Mouse (Mus musculus) ES-Bruce4 (cell line): Measurements from ENCODE around the gene Lrsam1. TPM values are rescaled to one million over a fixed set of nuclear protein-coding genes. Genes with fewer than 3 reads are reported as not detected.
A peak's percentile ranks its signal among the peaks of the same experiment; 100 is the strongest.

Experiments
- H3K27ac ChIP-seq: 2 replicates; pipeline ENCODE4 v1.5.1; 2012; ENCODE audit warnings: low read length, inconsistent platforms; ENCODE audit not compliant: insufficient read depth
- H3K27me3 ChIP-seq: 2 replicates; pipeline ENCODE4 v1.6.1; 2012; ENCODE audit warnings: mild to moderate bottlenecking, low read length, inconsistent platforms; ENCODE audit not compliant: control insufficient read depth, poor library complexity, insufficient read depth, severe bottlenecking
- H3K36me3 ChIP-seq: 2 replicates; pipeline ENCODE4 v1.6.1; 2012; ENCODE audit warnings: inconsistent platforms, mild to moderate bottlenecking, low read length, moderate library complexity; ENCODE audit not compliant: control insufficient read depth, poor library complexity, insufficient read depth, severe bottlenecking
- H3K4me1 ChIP-seq: one replicate; pipeline ENCODE4 v1.8.1; 2011; ENCODE audit warnings: low read length; ENCODE audit not compliant: control insufficient read depth, insufficient read depth
- H3K4me3 ChIP-seq: 2 replicates; pipeline ENCODE4 v1.5.1; 2011; ENCODE audit warnings: low read depth, mild to moderate bottlenecking, low read length
- H3K9ac ChIP-seq: 2 replicates; pipeline ENCODE4 v1.6.1; 2012; ENCODE audit warnings: low read depth, mild to moderate bottlenecking, inconsistent platforms; ENCODE audit not compliant: poor library complexity, severe bottlenecking
- H3K9me3 ChIP-seq: replicated peaks from 2 replicates; pipeline ENCODE4 v1.6.1; 2012; ENCODE audit warnings: mild to moderate bottlenecking, low read length, inconsistent platforms; ENCODE audit not compliant: control insufficient read depth, poor library complexity, insufficient read depth, severe bottlenecking
- CTCF ChIP-seq: IDR thresholded peaks from one replicate; pipeline ENCODE4 v1.8.1; 2011; ENCODE audit warnings: low read depth, low read length
- EP300 ChIP-seq: IDR thresholded peaks from 2 replicates; pipeline ENCODE4 v1.6.1; 2011; ENCODE audit warnings: low read depth, low read length; ENCODE audit not compliant: insufficient read depth
- POLR2A ChIP-seq: IDR thresholded peaks from one replicate; pipeline ENCODE4 v1.8.1; 2011; ENCODE audit warnings: low read length; ENCODE audit not compliant: insufficient read depth
- polyA plus RNA-seq: library from polyadenylated mRNA; stranded (reverse); fragments of >200 nt; gene quantifications from 2 replicates; pipeline ENCODE4 v1.2.4, GENCODE M21; 2011; ENCODE audit warnings: low read depth; ENCODE audit not compliant: missing spikeins, insufficient read depth, insufficient read length

Gene Lrsam1
- polyA plus RNA-seq, 1 experiment: 14.7 TPM

DNA sequence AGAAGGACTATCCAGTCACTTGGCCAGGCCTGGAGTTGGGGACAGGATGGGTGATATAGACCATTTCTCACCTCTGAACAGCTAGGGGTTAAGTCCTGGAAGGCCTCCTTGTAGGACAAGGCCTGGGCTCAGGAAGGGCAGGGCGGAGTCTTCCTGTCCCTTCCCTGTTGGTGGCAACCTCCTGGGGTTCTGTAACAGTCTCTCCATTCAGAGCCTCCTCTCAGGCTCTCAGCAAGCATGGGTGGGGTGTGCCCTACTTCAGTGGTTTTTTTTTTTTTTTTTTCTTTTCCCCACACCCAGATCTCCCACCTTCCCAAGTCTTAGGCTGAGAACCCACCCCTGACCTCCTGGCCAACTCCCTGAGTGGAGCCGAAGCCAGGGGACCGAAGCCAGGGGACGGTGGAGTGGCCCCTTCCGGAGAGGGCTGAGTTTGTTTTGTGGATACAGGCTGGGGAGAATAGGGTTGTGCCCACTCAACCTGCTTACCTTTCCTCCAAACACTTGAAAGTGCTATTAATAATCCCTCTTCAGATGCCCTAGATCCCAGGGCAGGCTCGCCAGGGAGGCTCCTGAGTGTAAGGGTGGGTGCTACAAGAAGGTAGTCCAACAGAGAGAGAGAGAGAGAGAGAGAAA, 83.5 kb downstream of the Lrsam1 start:
- peak overlapping the region; percentile 64 for H3K4me3 ChIP-seq
- no peaks in the 10 kb centered on the region for H3K36me3 ChIP-seq
- TF ChIP-seq EP300 (peak; percentile 85), CTCF (no peak)
- peaks cover 5% of the 10 kb centered on the region for H3K4me1 ChIP-seq
- H3K27ac ChIP-seq: peak overlapping the region; percentile 19; the same call in 1 of the 2 replicates
- H3K9ac ChIP-seq: peak overlapping the region; percentile 60
- no peaks in the 10 kb centered on the region for H3K27me3 ChIP-seq
- no peaks in the 10 kb centered on the region for H3K9me3 ChIP-seq

DNA sequence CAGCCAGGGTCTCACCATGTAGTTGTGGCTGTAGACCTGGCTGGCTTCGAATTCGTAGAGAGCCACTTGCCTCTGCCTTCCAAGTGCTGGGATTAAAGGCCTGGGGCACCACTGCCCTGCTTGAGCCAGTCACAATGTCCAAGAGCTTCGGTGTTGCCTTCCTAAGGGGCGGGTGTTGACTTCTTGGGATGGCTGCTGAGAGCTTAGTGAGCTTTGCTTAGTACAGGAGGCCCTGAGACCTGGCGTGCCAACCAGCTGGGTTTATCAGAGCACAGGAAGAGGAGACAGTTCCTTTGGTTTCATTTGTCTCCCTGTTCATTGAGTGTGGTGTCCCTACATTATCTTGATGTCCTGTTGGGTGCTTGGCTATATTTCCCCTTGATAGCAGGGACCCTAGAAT, 84.1 kb downstream of the Lrsam1 start:
- Histone ChIP-seq H3K4me1 (peaks cover 6% of the 10 kb centered on the region), H3K4me3 (peak overlapping the region; percentile 64), H3K36me3 (no peaks in the 10 kb centered on the region), H3K27me3 (no peaks in the 10 kb centered on the region), H3K9me3 (no peaks in the 10 kb centered on the region), H3K27ac (peak overlapping the region; percentile 19; the same call in 1 of the 2 replicates), H3K9ac (peak overlapping the region; percentile 60)
- TF ChIP-seq EP300: no peak
- no peak for TF ChIP-seq POLR2A
- no peak for TF ChIP-seq CTCF

DNA sequence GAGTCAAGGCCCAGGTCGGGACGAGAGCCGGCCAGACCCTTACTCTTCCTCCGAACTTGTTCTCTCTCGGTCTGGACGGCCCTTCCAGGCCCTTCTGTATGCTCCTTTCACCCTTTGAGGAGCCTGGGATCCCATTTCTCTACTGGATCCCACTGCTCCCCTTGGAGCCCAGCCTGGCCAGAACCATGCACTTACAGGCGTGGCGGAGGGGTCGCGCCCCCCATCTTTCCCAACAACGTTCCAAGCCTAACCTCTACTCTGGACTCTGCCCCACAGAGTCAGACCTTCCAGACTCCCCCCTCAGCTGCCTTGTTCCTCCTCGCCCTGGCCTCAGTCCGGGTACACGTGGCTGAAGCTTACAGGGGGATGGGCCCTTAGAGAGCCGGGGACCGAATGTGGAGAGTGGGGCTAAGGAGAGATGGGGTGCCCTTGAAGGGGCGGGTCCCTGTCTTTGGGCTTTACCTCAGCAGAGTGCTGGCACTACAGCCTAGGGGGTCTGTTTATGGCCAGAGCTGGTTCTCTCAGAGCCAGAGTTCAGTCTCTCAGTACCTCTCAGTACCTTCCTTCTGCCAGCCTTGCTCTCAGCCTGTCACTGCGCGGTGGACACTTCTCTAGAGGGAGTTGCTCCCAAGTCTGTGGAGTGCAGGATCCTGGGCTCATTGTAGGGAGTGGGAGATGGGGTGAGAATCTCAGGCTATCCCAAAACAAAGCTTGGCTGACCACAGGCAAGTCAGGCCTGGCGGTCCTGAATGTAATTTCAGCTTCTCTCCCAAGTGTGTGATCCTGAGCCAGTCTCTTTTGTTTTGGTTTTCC, 84.7 kb downstream of the Lrsam1 start:
- peaks cover 6% of the 10 kb centered on the region for H3K4me1 ChIP-seq
- no peaks in the 10 kb centered on the region for H3K36me3 ChIP-seq
- no peaks in the 10 kb centered on the region for H3K27me3 ChIP-seq
- H3K9ac ChIP-seq: peak overlapping the region; percentile 60
- H3K4me3 ChIP-seq: peak overlapping the region; percentile 64
- no peak overlapping the region for H3K27ac ChIP-seq
- H3K9me3 ChIP-seq: no peaks in the 10 kb centered on the region
- TF ChIP-seq CTCF (no peak), POLR2A (no peak), EP300 (no peak)

DNA sequence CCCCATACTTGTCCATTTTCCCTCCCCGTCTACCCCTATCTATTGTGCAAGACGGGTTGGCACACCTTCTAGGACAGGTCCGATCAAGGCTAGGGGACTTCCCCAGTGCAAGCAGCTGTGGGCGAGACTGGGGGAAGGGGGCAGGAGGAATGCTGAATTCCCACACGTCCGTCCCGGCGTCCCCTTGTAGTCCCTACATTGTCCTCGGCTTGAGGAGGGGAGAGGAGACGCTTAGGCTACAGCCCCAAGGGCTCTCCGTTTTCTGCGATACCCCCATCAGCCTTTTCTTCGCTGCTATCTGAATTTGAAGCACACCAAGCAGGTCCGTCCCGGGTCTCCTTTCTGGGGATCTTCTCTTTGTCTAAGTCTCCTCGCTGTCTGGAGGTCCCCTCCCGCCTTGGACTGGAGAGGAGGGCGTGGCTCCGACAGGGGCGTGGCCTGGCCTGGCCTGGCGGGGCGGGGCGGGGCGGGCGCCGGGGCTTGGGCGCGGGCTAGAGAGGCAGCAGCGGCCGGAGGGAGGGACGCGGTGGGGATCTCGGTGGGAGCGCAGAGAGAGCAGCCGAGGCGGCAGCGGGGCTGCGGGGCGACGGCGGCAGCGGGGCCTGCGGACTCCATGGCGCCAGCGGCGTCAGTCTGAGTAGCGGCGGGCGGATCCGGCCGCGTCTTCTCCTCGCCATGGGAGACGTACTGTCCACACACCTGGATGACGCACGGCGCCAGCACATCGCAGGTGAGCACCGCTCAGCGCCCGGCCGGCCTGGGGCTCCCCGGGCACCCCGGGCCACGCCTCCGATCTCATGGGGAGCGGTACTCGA, 85.5 kb downstream of the Lrsam1 start, which contains the start of gene Fam129b:
TSS of gene Fam129b (plus strand) at position 440 of the 815 bp plus-strand sequence.
- Histone ChIP-seq H3K9ac (peak within 1 kb of the TSS; percentile 60), H3K4me3 (peak within 1 kb of the TSS; percentile 89), H3K4me1 (peaks cover 6% of the 10 kb centered on the region), H3K27me3 (no peaks in the 10 kb centered on the region), H3K9me3 (no peaks in the 10 kb centered on the region), H3K36me3 (no peaks in the 10 kb centered on the region), H3K27ac (0 out of 2 replicates have a peak within 1 kb of the TSS, but pooled peaks have one; percentile 14)
- TF ChIP-seq EP300 (no peak), CTCF (no peak), POLR2A (no peak)

Other genes starting within 250 kb of the Lrsam1 start
- gene Cdk9, start 248.5 kb downstream of the Lrsam1 start, polyA plus RNA-seq: 109 and 115 TPM in 2 replicates
- 9.0 and 11.4 TPM in 2 replicates for gene Sh2d3c, start 240.6 kb downstream of the Lrsam1 start, polyA plus RNA-seq
- not detected in 2 replicates for gene 6330409D20Rik, start 220.6 kb downstream of the Lrsam1 start, polyA plus RNA-seq
- 77.0 and 83.7 TPM in 2 replicates for gene Tor2a, start 204.4 kb downstream of the Lrsam1 start, polyA plus RNA-seq
- gene Ttc16, start 186.0 kb downstream of the Lrsam1 start, polyA plus RNA-seq: 2.2 TPM in 2 replicates
- 9.9 and 11.6 TPM in 2 replicates for gene Ptrh1, start 185.8 kb downstream of the Lrsam1 start, polyA plus RNA-seq
- not detected in 2 replicates for gene Cfap157, start 177.2 kb downstream of the Lrsam1 start, polyA plus RNA-seq
- 21.1 and 22.0 TPM in 2 replicates for gene Stxbp1, start 114.4 kb downstream of the Lrsam1 start, polyA plus RNA-seq
- 65.5 and 71.6 TPM in 2 replicates for gene Fam129b, start 85.5 kb downstream of the Lrsam1 start, polyA plus RNA-seq
- 114 and 117 TPM in 2 replicates for gene Rpl12, start 55 bp downstream of the Lrsam1 start, polyA plus RNA-seq
- gene Slc2a8, start 20.5 kb upstream of the Lrsam1 start, polyA plus RNA-seq: 7.9 and 9.0 TPM in 2 replicates
- 29.1 and 29.8 TPM in 2 replicates for gene Garnl3, start 170.0 kb upstream of the Lrsam1 start, polyA plus RNA-seq